Mouse (Mus musculus): ENCODE results near the gene Sec61b. TPM values are rescaled to one million over a fixed set of nuclear protein-coding genes. Genes with fewer than 3 reads are reported as not detected.

Sec61b gene
- polyA plus RNA-seq (2014; fragmentation: Illumina TruSeq; extraction: RNeasy Lipid Tissue Mini Kit (QIAGEN cat#74804)) = 151 TPM

GRCm38 (mm10) chr4:47473968-47474729, at the start of gene Sec61b, which contains the start of gene Alg2:
Gene Sec61b, plus strand, starts transcription at chr4:47474658.
Gene Alg2, minus strand, starts transcription at chr4:47474333.

Other genes with a start within 250 kb of the Sec61b start
- 264 TPM for gene Tgfbr1, start 121.4 kb upstream of the Sec61b start, polyA plus RNA-seq (2014; fragmentation: Illumina TruSeq; extraction: RNeasy Lipid Tissue Mini Kit (QIAGEN cat#74804))
- gene Alg2, start 325 bp upstream of the Sec61b start, polyA plus RNA-seq (2014; fragmentation: Illumina TruSeq; extraction: RNeasy Lipid Tissue Mini Kit (QIAGEN cat#74804)) = 68.5 TPM

Measured in ovary, adult 10 weeks (tissue).